Mouse (Mus musculus): Measurements from ENCODE around the gene Rapgef4. TPM values are rescaled to one million over a fixed set of nuclear protein-coding genes. Genes with fewer than 3 reads are reported as not detected.

Gene Rapgef4
- polyA plus RNA-seq, 1 experiment, result 555 TPM

GRCm38 (mm10) chr2:72219921-72220320, 238.9 kb downstream of the Rapgef4 start:
- TF ChIP-seq POLR2A (IDR thresholded peaks at IDR 0.05; ENCODE audit: extremely low read depth, insufficient read depth, low read length) (no peak), CTCF (IDR thresholded peaks at IDR 0.05; ENCODE audit: extremely low read depth, insufficient read depth, low read length) (peak; percentile 58)
- no peak overlapping the region for H3K27ac ChIP-seq (ENCODE audit: insufficient read depth, low read length)
- H3K4me1 ChIP-seq (ENCODE audit: control insufficient read depth, insufficient read depth, low read length), result no peaks in the 10 kb centered on the region
- no peak overlapping the region for H3K4me3 ChIP-seq (ENCODE audit: insufficient read depth, low read length)

- H3K4me3 ChIP-seq (ENCODE audit: insufficient read depth, low read length), result no peak overlapping the region
- H3K27ac ChIP-seq (ENCODE audit: insufficient read depth, low read length), result no peak overlapping the region
- TF ChIP-seq POLR2A (IDR thresholded peaks at IDR 0.05; ENCODE audit: extremely low read depth, insufficient read depth, low read length) (no peak), CTCF (IDR thresholded peaks at IDR 0.05; ENCODE audit: extremely low read depth, insufficient read depth, low read length) (no peak)
- H3K4me1 ChIP-seq (ENCODE audit: control insufficient read depth, insufficient read depth, low read length), result no peaks in the 10 kb centered on the region
These were observed 240.2 kb downstream of the Rapgef4 start for GRCm38 (mm10) chr2:72221283-72221682.

- TF ChIP-seq CTCF (IDR thresholded peaks at IDR 0.05; ENCODE audit: extremely low read depth, insufficient read depth, low read length) (no peak), POLR2A (IDR thresholded peaks at IDR 0.05; ENCODE audit: extremely low read depth, insufficient read depth, low read length) (no peak)
These were observed 240.7 kb downstream of the Rapgef4 start for GRCm38 (mm10) chr2:72221706-72222105.

GRCm38 (mm10) chr2:72222276-72222675, 241.2 kb downstream of the Rapgef4 start:
- H3K4me3 ChIP-seq (ENCODE audit: insufficient read depth, low read length), result no peak overlapping the region
- no peaks in the 10 kb centered on the region for H3K4me1 ChIP-seq (ENCODE audit: control insufficient read depth, insufficient read depth, low read length)
- no peak overlapping the region for H3K27ac ChIP-seq (ENCODE audit: insufficient read depth, low read length)
- no peak for TF ChIP-seq CTCF (IDR thresholded peaks at IDR 0.05; ENCODE audit: extremely low read depth, insufficient read depth, low read length)
- TF ChIP-seq POLR2A (IDR thresholded peaks at IDR 0.05; ENCODE audit: extremely low read depth, insufficient read depth, low read length), result no peak

More at GRCm38 (mm10) chr2:72221706-72222105, 240.7 kb downstream of the Rapgef4 start:
- Histone ChIP-seq H3K27ac (ENCODE audit: insufficient read depth, low read length) (no peak overlapping the region), H3K4me3 (ENCODE audit: insufficient read depth, low read length) (no peak overlapping the region), H3K4me1 (ENCODE audit: control insufficient read depth, insufficient read depth, low read length) (no peaks in the 10 kb centered on the region)

GRCm38 (mm10) chr2:72222736-72223455, 241.9 kb downstream of the Rapgef4 start:
- Histone ChIP-seq H3K4me1 (ENCODE audit: control insufficient read depth, insufficient read depth, low read length) (no peaks in the 10 kb centered on the region), H3K4me3 (ENCODE audit: insufficient read depth, low read length) (no peak overlapping the region), H3K27ac (ENCODE audit: insufficient read depth, low read length) (no peak overlapping the region)
- no peak for TF ChIP-seq POLR2A (IDR thresholded peaks at IDR 0.05; ENCODE audit: extremely low read depth, insufficient read depth, low read length)
- TF ChIP-seq CTCF (IDR thresholded peaks at IDR 0.05; ENCODE audit: extremely low read depth, insufficient read depth, low read length), result no peak

- Histone ChIP-seq H3K4me1 (ENCODE audit: control insufficient read depth, insufficient read depth, low read length) (no peaks in the 10 kb centered on the region), H3K27ac (ENCODE audit: insufficient read depth, low read length) (no peak overlapping the region), H3K4me3 (ENCODE audit: insufficient read depth, low read length) (no peak overlapping the region)
- TF ChIP-seq POLR2A (IDR thresholded peaks at IDR 0.05; ENCODE audit: extremely low read depth, insufficient read depth, low read length) (no peak), CTCF (IDR thresholded peaks at IDR 0.05; ENCODE audit: extremely low read depth, insufficient read depth, low read length) (no peak)
These were observed 242.4 kb downstream of the Rapgef4 start for GRCm38 (mm10) chr2:72223479-72223878.

GRCm38 (mm10) chr2:72226006-72226405, 245.0 kb downstream of the Rapgef4 start:
- TF ChIP-seq CTCF (IDR thresholded peaks at IDR 0.05; ENCODE audit: extremely low read depth, insufficient read depth, low read length), result no peak
- no peak for TF ChIP-seq POLR2A (IDR thresholded peaks at IDR 0.05; ENCODE audit: extremely low read depth, insufficient read depth, low read length)
- no peaks in the 10 kb centered on the region for H3K4me1 ChIP-seq (ENCODE audit: control insufficient read depth, insufficient read depth, low read length)
- no peak overlapping the region for H3K27ac ChIP-seq (ENCODE audit: insufficient read depth, low read length)
- no peak overlapping the region for H3K4me3 ChIP-seq (ENCODE audit: insufficient read depth, low read length)

- Histone ChIP-seq H3K4me1 (ENCODE audit: control insufficient read depth, insufficient read depth, low read length) (no peaks in the 10 kb centered on the region), H3K27ac (ENCODE audit: insufficient read depth, low read length) (no peak overlapping the region), H3K4me3 (ENCODE audit: insufficient read depth, low read length) (no peak overlapping the region)
- TF ChIP-seq CTCF (IDR thresholded peaks at IDR 0.05; ENCODE audit: extremely low read depth, insufficient read depth, low read length) (no peak), POLR2A (IDR thresholded peaks at IDR 0.05; ENCODE audit: extremely low read depth, insufficient read depth, low read length) (no peak)
These were observed 246.4 kb downstream of the Rapgef4 start for GRCm38 (mm10) chr2:72227416-72227815.

GRCm38 (mm10) chr2:72228881-72229280, 247.8 kb downstream of the Rapgef4 start:
- TF ChIP-seq CTCF (IDR thresholded peaks at IDR 0.05; ENCODE audit: extremely low read depth, insufficient read depth, low read length), result no peak
- TF ChIP-seq POLR2A (IDR thresholded peaks at IDR 0.05; ENCODE audit: extremely low read depth, insufficient read depth, low read length), result no peak
- no peaks in the 10 kb centered on the region for H3K4me1 ChIP-seq (ENCODE audit: control insufficient read depth, insufficient read depth, low read length)
- no peak overlapping the region for H3K27ac ChIP-seq (ENCODE audit: insufficient read depth, low read length)
- no peak overlapping the region for H3K4me3 ChIP-seq (ENCODE audit: insufficient read depth, low read length)

- TF ChIP-seq POLR2A (IDR thresholded peaks at IDR 0.05; ENCODE audit: extremely low read depth, insufficient read depth, low read length), result no peak
- no peak for TF ChIP-seq CTCF (IDR thresholded peaks at IDR 0.05; ENCODE audit: extremely low read depth, insufficient read depth, low read length)
- H3K4me3 ChIP-seq (ENCODE audit: insufficient read depth, low read length), result no peak overlapping the region
- no peak overlapping the region for H3K27ac ChIP-seq (ENCODE audit: insufficient read depth, low read length)
- peaks cover 2% of the 10 kb centered on the region; the same call in 1 of the 2 replicates for H3K4me1 ChIP-seq (ENCODE audit: control insufficient read depth, insufficient read depth, low read length)
These were observed 249.5 kb downstream of the Rapgef4 start for GRCm38 (mm10) chr2:72230545-72230944.
